ENCODE assay signal across 19 mouse cellular contexts in genomic region chr2:68892476-68892875, GRCm38 (mm10). TPM values are rescaled to one million over a fixed set of nuclear protein-coding genes. Genes with fewer than 3 reads are reported as not detected.
DNase-seq lines count a peak whose midpoint lies in the region; ATAC-seq lines count a peak whose summit lies in the region.
"Had no signal": no experiment of that assay in that cellular context is flagged by ENCODE, and none has a peak within 500 bp of the region (broad histone marks: within the 10 kb centered on the region; RNA-seq: fewer than 3 reads in every experiment).

No protein-coding gene starts in this region.

- WGBS in midbrain, embryonic 11.5 days = 94% methylated on average over 4 of the region's 4 CpGs
- 89% methylated on average over 4 of the region's 4 CpGs for WGBS in midbrain, embryonic 16.5 days

- H3K4me2 ChIP-seq in midbrain, embryonic 11.5 days = no peak overlapping the region
- H3K4me2 ChIP-seq in midbrain, embryonic 16.5 days (ENCODE audit: low read length) = no peak overlapping the region

- H3K4me3 ChIP-seq in midbrain, embryonic 11.5 days (ENCODE audit: low read depth, low read length) = no peak overlapping the region
- no peak overlapping the region for H3K4me3 ChIP-seq in midbrain, embryonic 16.5 days (ENCODE audit: low read depth, low read length)

- no peaks in the 10 kb centered on the region for H3K36me3 ChIP-seq in midbrain, embryonic 11.5 days (ENCODE audit: control insufficient read depth, insufficient read depth, low read length)
- no peaks in the 10 kb centered on the region for H3K36me3 ChIP-seq in midbrain, embryonic 16.5 days (ENCODE audit: control insufficient read depth, insufficient read depth, low read length)

- peak; percentile 67 for DNase-seq in heart, adult 11 months
- no peak for DNase-seq in heart, adult 9 months (ENCODE audit: low spot score in 2 of 2)
- peak; percentile 51 for DNase-seq in midbrain, embryonic 11.5 days (ENCODE audit: low spot score, missing footprints)
- DNase-seq: adrenal gland, adult 2 months; adrenal gland, adult 8-10 months; adrenal gland, postnatal 10 days; adrenal gland, postnatal 14 days; adrenal gland, postnatal 25 days; adrenal gland, postnatal 36 days; B cell, adult 2 months; cerebellum, adult 11 months; cerebellum, adult 11-12 months; cerebellum, adult 18-20 months had no signal

- H3K9me3 ChIP-seq in midbrain, embryonic 11.5 days (ENCODE audit: control insufficient read depth, low read length) = no peaks in the 10 kb centered on the region
- no peaks in the 10 kb centered on the region for H3K9me3 ChIP-seq in midbrain, embryonic 16.5 days (replicated peaks; ENCODE audit: control insufficient read depth, low read length, poor library complexity, severe bottlenecking)
- H3K9me3 ChIP-seq: G1E had no signal

- no peaks in the 10 kb centered on the region for H3K27me3 ChIP-seq in midbrain, embryonic 11.5 days (ENCODE audit: control insufficient read depth, insufficient read depth, low read length)
- H3K27me3 ChIP-seq in midbrain, embryonic 16.5 days (ENCODE audit: control insufficient read depth, insufficient read depth, low read depth, low read length) = no peaks in the 10 kb centered on the region
- H3K27me3 ChIP-seq: CH12.LX, Patski had no signal

- no peak overlapping the region for H3K27ac ChIP-seq in midbrain, embryonic 11.5 days (ENCODE audit: low read depth, low read length)
- H3K27ac ChIP-seq in midbrain, embryonic 16.5 days (ENCODE audit: low read length) = no peak overlapping the region

- ATAC-seq in midbrain, embryonic 11.5 days (ENCODE audit: low FRiP score) = no peak
- no peak for ATAC-seq in midbrain, embryonic 16.5 days
- ATAC-seq: activated CD4-positive, CD25-positive, alpha-beta regulatory T cell, adult 4 months; CD4-positive, CD25-positive, alpha-beta regulatory T cell, adult 4 months; Patski had no signal

- H3K9ac ChIP-seq in midbrain, embryonic 11.5 days (ENCODE audit: low read length) = no peak overlapping the region
- H3K9ac ChIP-seq in midbrain, embryonic 16.5 days (ENCODE audit: low read depth, low read length) = no peak overlapping the region

- no peaks in the 10 kb centered on the region for H3K4me1 ChIP-seq in midbrain, embryonic 11.5 days (ENCODE audit: control insufficient read depth, insufficient read depth, low read length)
- 0 out of 2 replicates have a peak, but pooled peaks cover 4% of the 10 kb centered on the region for H3K4me1 ChIP-seq in midbrain, embryonic 16.5 days (ENCODE audit: control insufficient read depth, insufficient read depth, low read length)

RNA-seq across cellular contexts. Expression of gene Cers6, which starts 31.2 kb away (rescaled TPM):
- 32.1 and 34.0 TPM in 2 replicates for polyA plus RNA-seq in midbrain, embryonic 11.5 days (2014; fragmentation: Nextera tagmentation; extraction: Ambion mirVana)
- 55.3 and 66.0 TPM in 2 replicates for polyA plus RNA-seq in midbrain, embryonic 16.5 days (2015; fragmentation: Nextera tagmentation; extraction: Ambion mirVana)

Comparison
In these comparisons a context has a peak if more than half of its experiments do, and no peak if none do; other contexts are left out.
1. DNase-seq: peak in heart, adult 11 months (single experiment) and midbrain, embryonic 11.5 days (single experiment); none in heart, adult 9 months (0 of 2).